Mouse (Mus musculus) left cerebral cortex, adult 2 months (tissue): ENCODE results near the gene Mpped1. TPM values are rescaled to one million over a fixed set of nuclear protein-coding genes. Genes with fewer than 3 reads are reported as not detected.

Experiments used
- DNase-seq, 2 experiments: peaks; one replicate each; pipeline ENCODE4 v3.0.0; 2021 to 2022; ENCODE audit warnings: low spot score in 2 of 2, mixed read lengths in 1 of 2; ENCODE audit errors: extremely low spot score in 1 of 2
- H3K27ac ChIP-seq: fragments of 200-600 bp; 2 replicates; pipeline ENCODE4 v1.8.1; 2022
- H3K4me3 ChIP-seq: fragments of 200-600 bp; 2 replicates; pipeline ENCODE4 v1.8.1; 2022
- CTCF ChIP-seq: fragments of 200-600 bp; IDR thresholded peaks from 2 replicates; pipeline ENCODE4 v1.8.1; 2022; ENCODE audit warnings: antibody characterized with exemption, mild to moderate bottlenecking, moderate library complexity
- intact Hi-C: fragments of 180-260 bp; cut with DNase I; formaldehyde crosslinking; loops from one replicate; pipeline ENCODE4 v1.15.1; 2025
- total RNA-seq, 2 experiments: library from RNA; stranded (reverse); gene quantifications; 2 replicates each; pipeline ENCODE4 v1.2.3; 2021

The Mpped1 gene
- total RNA-seq, 2 experiments from 2014 or later: 201 to 208 TPM

GRCm38 (mm10) chr15:83796924-83797323, 17.7 kb downstream of the Mpped1 start:
- Histone ChIP-seq H3K27ac (peak overlapping the region; percentile 50), H3K4me3 (no peak overlapping the region)
- no peak for TF ChIP-seq CTCF
- intact Hi-C loops: no loop called here
- no peak for DNase-seq

GRCm38 (mm10) chr15:83798964-83799363, 19.7 kb downstream of the Mpped1 start:
- Histone ChIP-seq H3K4me3 (no peak overlapping the region), H3K27ac (peak overlapping the region; percentile 47; the same call in 1 of the 2 replicates)
- intact Hi-C loops: no loop called here
- no peak for DNase-seq
- peak; percentile 30 for TF ChIP-seq CTCF

- DNase-seq: no peak
- TF ChIP-seq CTCF: no peak
- no peak overlapping the region for H3K4me3 ChIP-seq
- intact Hi-C loops: no loop called here
- H3K27ac ChIP-seq: peak overlapping the region; percentile 56
Measured at GRCm38 (mm10) chr15:83801011-83801410, 21.7 kb downstream of the Mpped1 start.

- intact Hi-C loops: no loop called here
Measured at GRCm38 (mm10) chr15:83814106-83814505, 34.8 kb downstream of the Mpped1 start.

GRCm38 (mm10) chr15:83828011-83828410, 48.7 kb downstream of the Mpped1 start:
- DNase-seq: no peak
- Histone ChIP-seq H3K27ac (no peak overlapping the region; the same call in 1 of the 2 replicates), H3K4me3 (no peak overlapping the region)
- intact Hi-C loops: no loop called here
- TF ChIP-seq CTCF: no peak

More at GRCm38 (mm10) chr15:83814106-83814505, 34.8 kb downstream of the Mpped1 start:
- H3K4me3 ChIP-seq: no peak overlapping the region
- no peak for TF ChIP-seq CTCF
- peak overlapping the region; percentile 66; the same call in 1 of the 2 replicates for H3K27ac ChIP-seq
- no peak for DNase-seq

- Histone ChIP-seq H3K27ac (peak overlapping the region; percentile 70), H3K4me3 (no peak overlapping the region)
- DNase-seq: no peak
- no peak for TF ChIP-seq CTCF
- intact Hi-C loops: no loop called here
Measured at GRCm38 (mm10) chr15:83829226-83829625, 50.0 kb downstream of the Mpped1 start.

GRCm38 (mm10) chr15:83832265-83832664, 53.0 kb downstream of the Mpped1 start:
- no peak overlapping the region for H3K27ac ChIP-seq
- H3K4me3 ChIP-seq: no peak overlapping the region
- DNase-seq: no peak
- intact Hi-C loops: no loop called here
- no peak for TF ChIP-seq CTCF

GRCm38 (mm10) chr15:83840950-83841719, 61.9 kb downstream of the Mpped1 start:
- Histone ChIP-seq H3K27ac (peak overlapping the region; percentile 84), H3K4me3 (no peak overlapping the region)
- peak in 1 of 2 experiments; percentile 53 for DNase-seq
- no peak for TF ChIP-seq CTCF
- intact Hi-C loops: no loop called here

GRCm38 (mm10) chr15:83842419-83842818, 63.2 kb downstream of the Mpped1 start:
- Histone ChIP-seq H3K4me3 (no peak overlapping the region), H3K27ac (peak overlapping the region; percentile 84)
- intact Hi-C loops: loop anchor here (2.0 kb wide), 1 partner anchor 60 kb away; no protein-coding TSS in a partner anchor
- TF ChIP-seq CTCF: no peak
- no peak for DNase-seq

GRCm38 (mm10) chr15:83842915-83843789, 63.9 kb downstream of the Mpped1 start:
- no peak overlapping the region for H3K4me3 ChIP-seq
- no peak for TF ChIP-seq CTCF
- DNase-seq: no peak
- H3K27ac ChIP-seq: peak overlapping the region; percentile 84
- intact Hi-C loops: loop anchor here (2.0 kb wide), 1 partner anchor 60 kb away; no protein-coding TSS in a partner anchor

- no peak for DNase-seq
- intact Hi-C loops: no loop called here
- Histone ChIP-seq H3K4me3 (no peak overlapping the region), H3K27ac (peak overlapping the region; percentile 83)
- TF ChIP-seq CTCF: no peak
Measured at GRCm38 (mm10) chr15:83845734-83846133, 66.5 kb downstream of the Mpped1 start.

- intact Hi-C loops: no loop called here
- TF ChIP-seq CTCF: no peak
- DNase-seq: no peak
- H3K27ac ChIP-seq: peak overlapping the region; percentile 83
- H3K4me3 ChIP-seq: no peak overlapping the region
Measured at GRCm38 (mm10) chr15:83846592-83846991, 67.3 kb downstream of the Mpped1 start.
